Comparison of ENCODE assay signal across 24 mouse cellular contexts in genomic region chr7:129340096-129340495, GRCm38 (mm10).
"Had no signal": no experiment of that assay in that cellular context is flagged by ENCODE, and none has a peak within 500 bp of the region (broad histone marks: within the 10 kb centered on the region; RNA-seq: fewer than 3 reads in every experiment).

No protein-coding gene starts in this region.

- H3K27me3 ChIP-seq: heart, embryonic 13.5 days; heart, embryonic 15.5 days; hindbrain, embryonic 13.5 days; kidney, embryonic 15.5 days; limb, embryonic 13.5 days; limb, embryonic 15.5 days; liver, embryonic 12.5 days had no signal

- H3K36me3 ChIP-seq: heart, embryonic 13.5 days; heart, embryonic 15.5 days; hindbrain, embryonic 13.5 days; kidney, embryonic 15.5 days; limb, embryonic 13.5 days; limb, embryonic 15.5 days; liver, embryonic 12.5 days had no signal

- ATAC-seq: hindbrain, embryonic 16.5 days; intestine, embryonic 16.5 days; liver, embryonic 12.5 days had no signal

- H3K27ac ChIP-seq: heart, adult 2 months; heart, embryonic 13.5 days; heart, embryonic 15.5 days; hindbrain, embryonic 13.5 days; kidney, embryonic 15.5 days; kidney, postnatal 0 days; limb, embryonic 13.5 days; limb, embryonic 15.5 days; liver, embryonic 12.5 days; liver, embryonic 14.5 days had no signal

- H3K9me3 ChIP-seq: heart, embryonic 15.5 days; hindbrain, embryonic 13.5 days; kidney, embryonic 15.5 days; limb, embryonic 13.5 days; limb, embryonic 15.5 days; liver, embryonic 12.5 days had no signal

- H3K4me1 ChIP-seq: heart, embryonic 13.5 days; heart, embryonic 15.5 days; kidney, embryonic 15.5 days; limb, embryonic 13.5 days; limb, embryonic 15.5 days; liver, embryonic 12.5 days had no signal

- H3K4me3 ChIP-seq: heart, adult 2 months; heart, embryonic 13.5 days; heart, embryonic 15.5 days; hindbrain, embryonic 13.5 days; kidney, embryonic 15.5 days; limb, embryonic 13.5 days; limb, embryonic 15.5 days; liver, embryonic 12.5 days had no signal

- H3K9ac ChIP-seq: heart, embryonic 13.5 days; heart, embryonic 15.5 days; hindbrain, embryonic 13.5 days; kidney, embryonic 15.5 days; limb, embryonic 13.5 days; limb, embryonic 15.5 days; liver, embryonic 12.5 days; liver, embryonic 14.5 days had no signal

- H3K4me2 ChIP-seq: heart, embryonic 11.5 days; heart, embryonic 13.5 days; heart, embryonic 15.5 days; hindbrain, embryonic 13.5 days; kidney, embryonic 15.5 days; limb, embryonic 13.5 days; limb, embryonic 15.5 days; liver, embryonic 12.5 days had no signal

- DNase-seq: gastrocnemius, postnatal 14 days; gastrocnemius, postnatal 36 days; heart, adult 2 months; heart, postnatal 14 days; heart, postnatal 36 days; kidney, adult 11 months; kidney, adult 2 months; kidney, adult 9 months; kidney, postnatal 14 days; kidney, postnatal 36 days; layer of hippocampus, adult 9-11 months; layer of hippocampus, postnatal 36 days had no signal
